Mouse (Mus musculus) stomach, embryonic 16.5 days (tissue): ENCODE results near the gene Defb47. TPM values are rescaled to one million over a fixed set of nuclear protein-coding genes. Genes with fewer than 3 reads are reported as not detected.

Source experiments
- polyA plus RNA-seq: library from polyadenylated mRNA; unstranded; fragments of >200 nt; fragmentation: Nextera tagmentation; extraction: Ambion mirVana; gene quantifications from 2 replicates; pipeline ENCODE4 v1.2.1, GENCODE M21; 2015

Defb47 gene
- polyA plus RNA-seq, 1 experiment from 2014 or later: not detected

Other genes with a start within 250 kb of the Defb47 start
- 17.2 and 20.4 TPM in 2 replicates for gene Ints6, start 236.9 kb upstream of the Defb47 start, polyA plus RNA-seq
- gene Wdfy2, start 160.4 kb upstream of the Defb47 start, polyA plus RNA-seq: 6.4 and 7.2 TPM in 2 replicates
- not detected in 2 replicates for gene Defb48, start 13.6 kb upstream of the Defb47 start, polyA plus RNA-seq
- gene Defb43, start 13.7 kb downstream of the Defb47 start, polyA plus RNA-seq: not detected in 2 replicates
- 0.31 and 0.36 TPM in 2 replicates for gene Defb42, start 48.9 kb downstream of the Defb47 start, polyA plus RNA-seq
- gene Defb30, start 51.9 kb downstream of the Defb47 start, polyA plus RNA-seq: not detected in 2 replicates